Mouse (Mus musculus): ENCODE data around the gene Zfp652. TPM values are rescaled to one million over a fixed set of nuclear protein-coding genes. Genes with fewer than 3 reads are reported as not detected.

Zfp652 gene
- polyA plus RNA-seq, 1 experiment from 2014 or later = 23.2 TPM

DNA sequence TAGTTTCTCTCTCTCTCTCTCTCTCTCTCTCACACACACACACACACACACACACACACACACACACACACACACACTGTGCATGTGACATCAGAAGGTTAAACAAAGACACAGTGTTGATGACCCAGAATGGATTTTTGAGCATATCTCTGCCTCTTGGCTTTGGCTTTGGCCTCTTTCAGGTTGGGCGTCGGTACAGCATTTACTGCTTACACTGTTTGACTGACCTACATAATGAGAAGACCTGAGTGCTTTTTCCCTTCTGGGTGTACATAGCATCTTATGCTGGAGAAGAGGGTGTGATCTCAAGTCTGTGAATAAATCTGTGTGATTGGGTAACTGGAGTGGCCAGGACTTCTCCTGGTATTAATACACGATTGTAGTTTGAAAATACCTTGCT is 6.9 kb downstream of the Zfp652 start:
- no peak overlapping the region for H3K27ac ChIP-seq (ENCODE audit: low read length)
- no peaks in the 10 kb centered on the region for H3K36me3 ChIP-seq (ENCODE audit: control insufficient read depth, insufficient read depth, low read length)
- no peaks in the 10 kb centered on the region for H3K27me3 ChIP-seq (ENCODE audit: control insufficient read depth, insufficient read depth, low read depth, low read length)
- peaks cover 18% of the 10 kb centered on the region for H3K4me1 ChIP-seq (replicated peaks; ENCODE audit: control insufficient read depth, insufficient read depth, low read length)
- H3K9me3 ChIP-seq (ENCODE audit: control insufficient read depth, low read length) = no peaks in the 10 kb centered on the region
- ATAC-seq (ENCODE audit: low read depth) = no peak
- no peak overlapping the region for H3K9ac ChIP-seq (ENCODE audit: low read length)
- no peak overlapping the region for H3K4me3 ChIP-seq (ENCODE audit: low read length)
- 78% methylated on average over 3 of the region's 3 CpGs for WGBS
- no peak overlapping the region for H3K4me2 ChIP-seq (ENCODE audit: low read depth, low read length)

GRCm38 (mm10) chr11:95723287-95723686 is 10.8 kb downstream of the Zfp652 start, which contains the start of gene B130006D01Rik:
B130006D01Rik (plus strand) TSS chr11:95723587.
- Histone ChIP-seq H3K4me3 (ENCODE audit: low read length) (no peak within 1 kb of the TSS), H3K9me3 (ENCODE audit: control insufficient read depth, low read length) (no peaks in the 10 kb centered on the region), H3K4me2 (ENCODE audit: low read depth, low read length) (no peak within 1 kb of the TSS), H3K27me3 (ENCODE audit: control insufficient read depth, insufficient read depth, low read depth, low read length) (no peaks in the 10 kb centered on the region), H3K36me3 (ENCODE audit: control insufficient read depth, insufficient read depth, low read length) (no peaks in the 10 kb centered on the region), H3K9ac (ENCODE audit: low read length) (no peak within 1 kb of the TSS), H3K4me1 (replicated peaks; ENCODE audit: control insufficient read depth, insufficient read depth, low read length) (no peaks in the 10 kb centered on the region), H3K27ac (ENCODE audit: low read length) (no peak within 1 kb of the TSS)
- ATAC-seq (ENCODE audit: low read depth) = no peak
- 77% methylated on average over 5 of the region's 5 CpGs for WGBS

GRCm38 (mm10) chr11:95724466-95724865 is 12.0 kb downstream of the Zfp652 start:
- Histone ChIP-seq H3K27ac (ENCODE audit: low read length) (no peak overlapping the region), H3K9me3 (ENCODE audit: control insufficient read depth, low read length) (no peaks in the 10 kb centered on the region), H3K27me3 (ENCODE audit: control insufficient read depth, insufficient read depth, low read depth, low read length) (no peaks in the 10 kb centered on the region), H3K36me3 (ENCODE audit: control insufficient read depth, insufficient read depth, low read length) (no peaks in the 10 kb centered on the region), H3K4me2 (ENCODE audit: low read depth, low read length) (no peak overlapping the region), H3K4me3 (ENCODE audit: low read length) (no peak overlapping the region), H3K9ac (ENCODE audit: low read length) (no peak overlapping the region), H3K4me1 (replicated peaks; ENCODE audit: control insufficient read depth, insufficient read depth, low read length) (no peaks in the 10 kb centered on the region)
- 86% methylated on average over 4 of the region's 4 CpGs for WGBS
- ATAC-seq (ENCODE audit: low read depth) = no peak

GRCm38 (mm10) chr11:95726156-95726555 is 13.7 kb downstream of the Zfp652 start:
- no peaks in the 10 kb centered on the region for H3K36me3 ChIP-seq (ENCODE audit: control insufficient read depth, insufficient read depth, low read length)
- H3K27me3 ChIP-seq (ENCODE audit: control insufficient read depth, insufficient read depth, low read depth, low read length) = no peaks in the 10 kb centered on the region
- no peak overlapping the region for H3K27ac ChIP-seq (ENCODE audit: low read length)
- H3K4me1 ChIP-seq (replicated peaks; ENCODE audit: control insufficient read depth, insufficient read depth, low read length) = no peaks in the 10 kb centered on the region
- H3K4me3 ChIP-seq (ENCODE audit: low read length) = no peak overlapping the region
- H3K9me3 ChIP-seq (ENCODE audit: control insufficient read depth, low read length) = no peaks in the 10 kb centered on the region
- 73% methylated on average over 4 of the region's 4 CpGs for WGBS
- H3K4me2 ChIP-seq (ENCODE audit: low read depth, low read length) = no peak overlapping the region
- no peak for ATAC-seq (ENCODE audit: low read depth)
- no peak overlapping the region for H3K9ac ChIP-seq (ENCODE audit: low read length)

DNA sequence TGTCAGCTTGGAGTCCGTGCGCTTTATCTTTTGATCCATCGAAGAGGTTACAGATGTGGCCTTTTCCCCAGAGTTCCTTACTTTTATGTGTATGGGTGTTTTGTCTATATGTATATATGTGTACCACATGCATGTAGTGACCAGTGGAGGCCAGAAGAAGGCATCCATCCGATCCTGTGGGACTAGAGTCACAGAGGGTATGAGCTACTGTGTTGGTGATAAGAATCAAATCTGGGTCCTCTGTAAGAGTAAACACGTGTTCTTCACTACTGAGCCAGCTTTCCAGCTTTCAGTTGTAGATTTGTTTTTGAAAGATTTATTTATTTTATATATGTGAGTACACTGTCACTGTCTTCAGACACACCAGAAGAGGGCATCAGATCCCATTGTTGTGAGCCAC is 15.5 kb downstream of the Zfp652 start:
- no peaks in the 10 kb centered on the region for H3K4me1 ChIP-seq (replicated peaks; ENCODE audit: control insufficient read depth, insufficient read depth, low read length)
- no peak overlapping the region for H3K9ac ChIP-seq (ENCODE audit: low read length)
- no peak overlapping the region for H3K4me3 ChIP-seq (ENCODE audit: low read length)
- no peak for ATAC-seq (ENCODE audit: low read depth)
- WGBS = 85% methylated on average over 5 of the region's 5 CpGs
- H3K27me3 ChIP-seq (ENCODE audit: control insufficient read depth, insufficient read depth, low read depth, low read length) = no peaks in the 10 kb centered on the region
- no peaks in the 10 kb centered on the region for H3K9me3 ChIP-seq (ENCODE audit: control insufficient read depth, low read length)
- no peak overlapping the region for H3K27ac ChIP-seq (ENCODE audit: low read length)
- no peaks in the 10 kb centered on the region for H3K36me3 ChIP-seq (ENCODE audit: control insufficient read depth, insufficient read depth, low read length)
- H3K4me2 ChIP-seq (ENCODE audit: low read depth, low read length) = no peak overlapping the region

GRCm38 (mm10) chr11:95728916-95729907 is 16.7 kb downstream of the Zfp652 start:
- WGBS = 79% methylated on average over 12 of the region's 12 CpGs
- Histone ChIP-seq H3K4me2 (ENCODE audit: low read depth, low read length) (no peak overlapping the region), H3K4me1 (replicated peaks; ENCODE audit: control insufficient read depth, insufficient read depth, low read length) (no peaks in the 10 kb centered on the region), H3K27ac (ENCODE audit: low read length) (no peak overlapping the region), H3K27me3 (ENCODE audit: control insufficient read depth, insufficient read depth, low read depth, low read length) (no peaks in the 10 kb centered on the region), H3K36me3 (ENCODE audit: control insufficient read depth, insufficient read depth, low read length) (no peaks in the 10 kb centered on the region), H3K4me3 (ENCODE audit: low read length) (no peak overlapping the region), H3K9me3 (ENCODE audit: control insufficient read depth, low read length) (no peaks in the 10 kb centered on the region), H3K9ac (ENCODE audit: low read length) (no peak overlapping the region)
- no peak for ATAC-seq (ENCODE audit: low read depth)

- ATAC-seq (ENCODE audit: low read depth) = no peak
- H3K9ac ChIP-seq (ENCODE audit: low read length) = no peak overlapping the region
- H3K4me2 ChIP-seq (ENCODE audit: low read depth, low read length) = no peak overlapping the region
- H3K4me3 ChIP-seq (ENCODE audit: low read length) = no peak overlapping the region
- no peaks in the 10 kb centered on the region for H3K9me3 ChIP-seq (ENCODE audit: control insufficient read depth, low read length)
- H3K27ac ChIP-seq (ENCODE audit: low read length) = no peak overlapping the region
- H3K4me1 ChIP-seq (replicated peaks; ENCODE audit: control insufficient read depth, insufficient read depth, low read length) = peaks cover 4% of the 10 kb centered on the region; the same call in 1 of the 2 replicates
- H3K36me3 ChIP-seq (ENCODE audit: control insufficient read depth, insufficient read depth, low read length) = no peaks in the 10 kb centered on the region
- no peaks in the 10 kb centered on the region for H3K27me3 ChIP-seq (ENCODE audit: control insufficient read depth, insufficient read depth, low read depth, low read length)
- 95% methylated on average over 2 of the region's 2 CpGs for WGBS
Measured at GRCm38 (mm10) chr11:95734485-95734884, 22.0 kb downstream of the Zfp652 start.

GRCm38 (mm10) chr11:95737811-95738210 is 25.3 kb downstream of the Zfp652 start:
- peaks cover 4% of the 10 kb centered on the region; the same call in 1 of the 2 replicates for H3K4me1 ChIP-seq (replicated peaks; ENCODE audit: control insufficient read depth, insufficient read depth, low read length)
- H3K27ac ChIP-seq (ENCODE audit: low read length) = no peak overlapping the region
- H3K9me3 ChIP-seq (ENCODE audit: control insufficient read depth, low read length) = no peaks in the 10 kb centered on the region
- 56% methylated on average over 3 of the region's 3 CpGs for WGBS
- H3K4me2 ChIP-seq (ENCODE audit: low read depth, low read length) = no peak overlapping the region
- no peak overlapping the region for H3K4me3 ChIP-seq (ENCODE audit: low read length)
- H3K9ac ChIP-seq (ENCODE audit: low read length) = no peak overlapping the region
- no peaks in the 10 kb centered on the region for H3K36me3 ChIP-seq (ENCODE audit: control insufficient read depth, insufficient read depth, low read length)
- no peak for ATAC-seq (ENCODE audit: low read depth)
- H3K27me3 ChIP-seq (ENCODE audit: control insufficient read depth, insufficient read depth, low read depth, low read length) = no peaks in the 10 kb centered on the region

DNA sequence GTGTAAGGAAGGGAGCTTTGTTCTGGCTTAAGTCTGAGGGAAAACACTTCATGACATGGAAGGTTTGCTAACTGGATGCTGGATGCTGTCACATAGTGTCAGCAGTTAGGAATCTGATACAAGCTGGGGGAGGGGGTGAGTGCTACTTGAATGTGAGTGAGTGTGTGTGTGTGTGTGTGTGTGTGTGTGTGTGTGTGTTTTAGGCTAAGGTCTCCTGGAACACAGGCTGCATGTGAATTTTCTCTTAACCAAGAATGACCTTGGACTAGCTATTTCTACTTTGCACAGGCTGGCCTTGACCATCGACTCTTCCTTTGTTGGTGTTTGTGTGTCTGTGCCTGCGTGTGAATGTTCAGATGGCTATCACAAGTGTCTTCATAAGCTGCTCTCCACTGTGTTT is 32.0 kb downstream of the Zfp652 start:
- H3K4me1 ChIP-seq (replicated peaks; ENCODE audit: control insufficient read depth, insufficient read depth, low read length) = peaks cover 8% of the 10 kb centered on the region
- no peak overlapping the region for H3K4me2 ChIP-seq (ENCODE audit: low read depth, low read length)
- ATAC-seq (ENCODE audit: low read depth) = no peak
- no peaks in the 10 kb centered on the region for H3K27me3 ChIP-seq (ENCODE audit: control insufficient read depth, insufficient read depth, low read depth, low read length)
- no peak overlapping the region for H3K9ac ChIP-seq (ENCODE audit: low read length)
- no peak overlapping the region for H3K4me3 ChIP-seq (ENCODE audit: low read length)
- H3K36me3 ChIP-seq (ENCODE audit: control insufficient read depth, insufficient read depth, low read length) = 0 out of 2 replicates have a peak, but pooled peaks cover 3% of the 10 kb centered on the region
- no peaks in the 10 kb centered on the region for H3K9me3 ChIP-seq (ENCODE audit: control insufficient read depth, low read length)
- no peak overlapping the region for H3K27ac ChIP-seq (ENCODE audit: low read length)
- WGBS = 77% methylated on average over 2 of the region's 2 CpGs
